Mouse (Mus musculus) thymus, postnatal 4 days (tissue): ENCODE measurements around the gene Fam13c.

Source experiments
- DNase-seq: peaks from one replicate; pipeline ENCODE4 v3.0.0; 2021

The Fam13c gene

DNA sequence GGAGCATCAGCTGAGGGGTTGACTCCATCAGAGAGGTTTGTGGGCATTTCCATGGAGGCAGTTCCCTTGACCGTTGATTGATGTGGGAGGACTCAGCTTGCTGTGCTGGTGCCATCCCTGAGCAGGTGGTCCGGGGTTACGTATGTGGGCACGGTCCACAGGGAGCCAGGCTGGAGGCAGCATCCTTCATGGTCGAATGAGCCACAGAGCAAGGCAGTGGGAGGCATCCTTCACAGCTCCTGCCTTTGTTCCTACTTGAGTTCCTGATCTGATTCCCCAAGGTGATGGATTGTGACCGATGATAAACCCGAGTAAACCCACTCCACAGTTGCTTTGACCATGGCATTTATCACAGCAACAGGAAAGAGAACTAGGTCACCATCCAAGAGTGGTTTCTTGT is 25.4 kb downstream of the Fam13c start:
- DNase-seq, result no peak

DNA sequence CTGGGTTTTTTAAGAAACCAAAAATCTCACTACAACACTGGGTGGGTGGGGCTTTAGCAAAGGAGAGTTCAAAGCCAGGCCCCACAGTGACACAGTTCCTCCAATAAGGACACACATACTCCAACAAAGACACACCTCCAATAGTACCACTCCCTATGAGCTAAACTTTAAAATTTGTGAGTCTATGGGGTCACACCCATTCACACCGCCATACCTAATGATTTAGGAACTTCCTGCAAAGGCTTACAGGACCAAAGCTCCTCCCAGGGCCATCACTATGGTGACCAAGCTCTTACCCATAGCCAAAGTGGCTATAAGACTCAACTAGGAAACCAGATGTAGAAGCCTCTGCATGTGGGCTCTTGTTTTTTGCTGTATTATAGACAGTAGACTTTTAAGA is 30.6 kb downstream of the Fam13c start:
- no peak for DNase-seq

DNA sequence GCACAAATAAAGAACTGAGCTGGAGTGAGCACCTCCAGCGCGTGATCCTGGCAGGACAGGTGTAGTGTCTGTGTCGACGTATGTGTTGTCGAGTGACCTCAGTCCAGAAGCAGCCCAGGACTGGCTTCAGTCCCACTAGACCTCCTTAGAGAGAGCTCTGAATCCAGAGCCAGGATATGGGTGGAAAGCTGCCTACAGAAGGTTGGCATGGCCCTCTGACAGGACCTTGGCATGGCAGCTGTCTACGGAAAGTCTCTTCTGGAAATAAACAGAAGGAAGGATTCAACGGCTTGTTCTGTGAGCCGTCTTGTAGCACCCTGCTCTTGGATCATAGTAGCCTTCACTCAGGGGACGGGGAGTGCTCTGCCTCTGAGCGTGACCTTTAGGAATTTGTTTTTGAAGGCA is 37.5 kb downstream of the Fam13c start:
- no peak for DNase-seq

DNA sequence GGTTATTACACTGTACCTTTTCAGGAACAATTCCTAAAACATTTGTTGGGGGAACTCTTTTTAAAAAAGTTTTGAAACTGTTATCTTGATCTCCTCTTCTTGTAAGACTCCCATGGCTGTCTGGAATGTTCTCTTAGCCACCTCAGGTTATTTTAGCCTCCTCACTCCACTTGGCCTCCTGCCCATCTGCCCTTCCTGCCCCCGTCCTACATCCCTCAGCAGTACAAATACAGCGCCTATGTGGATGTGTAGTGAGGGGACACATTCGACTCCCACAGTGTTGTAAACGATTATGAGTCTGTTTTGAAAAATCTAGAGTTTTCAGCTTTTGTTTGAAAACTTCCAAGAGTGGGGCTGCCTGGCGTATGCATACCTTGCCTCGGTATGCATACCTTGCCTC is 43.5 kb downstream of the Fam13c start:
- DNase-seq, result no peak

DNA sequence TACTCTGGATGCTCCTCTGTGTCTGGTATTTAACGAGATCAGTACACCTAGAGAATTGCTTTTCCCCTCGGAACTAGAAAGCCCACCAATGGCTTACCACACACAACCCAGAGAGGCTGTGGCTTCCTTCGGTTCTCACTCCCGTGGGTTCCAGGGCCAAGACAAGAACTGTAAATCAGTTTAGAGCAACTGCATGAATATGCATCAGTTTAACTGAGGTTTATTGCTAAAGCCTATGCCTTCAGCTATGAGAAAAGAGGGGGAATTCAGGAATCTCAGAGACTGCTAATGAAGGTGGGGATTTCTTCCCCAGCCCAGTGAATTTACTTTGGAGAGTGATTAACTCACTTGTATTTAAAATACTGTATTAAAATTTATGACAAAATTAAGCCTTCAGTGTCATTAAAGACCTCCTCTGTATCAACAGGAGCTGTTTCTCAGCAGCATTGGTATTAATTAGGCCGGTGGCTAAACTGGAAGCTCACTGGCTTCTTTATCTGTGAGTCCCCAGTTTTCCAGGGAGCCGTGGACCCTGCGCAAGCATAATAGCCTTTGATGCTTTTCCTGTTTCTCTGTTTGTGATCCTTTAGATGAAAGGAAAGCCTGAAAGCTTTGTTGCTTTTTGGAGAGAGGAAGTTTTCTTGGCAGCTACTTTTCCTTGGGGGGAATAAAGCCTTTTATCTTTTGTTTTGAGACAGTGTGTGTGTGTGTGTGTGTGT is 44.4 kb downstream of the Fam13c start:
- no peak for DNase-seq

DNA sequence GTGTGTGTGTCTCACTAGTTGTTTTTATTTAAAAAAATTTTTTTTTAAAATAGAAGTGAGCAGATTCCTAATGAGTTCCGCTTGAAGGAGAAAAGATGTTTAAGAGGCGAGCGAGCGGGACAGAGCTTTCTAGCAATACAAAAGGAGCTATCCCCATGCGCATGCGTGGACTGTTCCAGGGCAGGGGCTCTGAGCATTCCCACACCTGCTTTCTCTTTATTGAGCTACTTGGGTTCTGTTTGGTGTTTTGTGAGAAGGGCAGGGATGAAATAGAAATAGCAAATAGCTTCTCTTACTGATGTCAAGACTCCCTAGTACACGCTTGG is 45.0 kb downstream of the Fam13c start:
- DNase-seq, result no peak

DNA sequence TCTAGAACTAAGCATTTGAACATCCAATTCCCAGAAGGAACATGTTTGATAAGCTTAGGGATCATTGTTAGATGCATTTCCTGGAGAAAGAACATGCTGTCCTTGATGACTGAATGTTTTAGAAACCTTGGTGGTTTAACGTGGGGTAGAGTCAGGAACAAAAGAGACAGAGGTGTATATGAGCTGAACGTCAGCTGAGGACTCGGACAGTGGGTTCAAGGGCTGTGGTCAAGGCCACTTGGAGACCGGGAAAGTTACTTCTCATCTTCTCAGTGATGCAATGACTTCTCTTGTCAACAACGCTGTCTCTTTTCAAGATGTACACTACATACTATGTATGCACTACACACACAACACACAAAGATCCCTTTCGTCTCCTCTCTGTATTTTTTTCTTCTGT is 46.4 kb downstream of the Fam13c start:
- DNase-seq, result no peak

DNA sequence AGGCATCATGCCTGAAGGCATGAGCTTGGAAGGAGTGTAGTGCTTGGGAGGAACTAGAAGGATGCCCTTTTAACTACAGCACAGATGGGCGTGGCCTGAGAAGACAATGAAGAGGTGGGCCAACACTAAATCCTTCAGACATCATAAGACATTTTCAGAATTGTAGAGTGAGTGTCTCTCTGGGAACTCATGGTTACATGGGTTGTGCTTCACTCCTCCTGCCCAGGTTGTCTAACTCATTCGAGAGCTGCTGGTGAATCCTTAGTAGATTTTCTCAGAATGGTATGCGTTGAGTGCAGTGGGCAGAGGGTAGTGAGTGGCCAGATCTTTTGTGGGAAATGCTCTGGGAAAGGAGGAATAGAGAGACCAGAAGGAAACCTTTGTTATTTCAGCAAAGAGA is 53.6 kb downstream of the Fam13c start:
- DNase-seq, result no peak

DNA sequence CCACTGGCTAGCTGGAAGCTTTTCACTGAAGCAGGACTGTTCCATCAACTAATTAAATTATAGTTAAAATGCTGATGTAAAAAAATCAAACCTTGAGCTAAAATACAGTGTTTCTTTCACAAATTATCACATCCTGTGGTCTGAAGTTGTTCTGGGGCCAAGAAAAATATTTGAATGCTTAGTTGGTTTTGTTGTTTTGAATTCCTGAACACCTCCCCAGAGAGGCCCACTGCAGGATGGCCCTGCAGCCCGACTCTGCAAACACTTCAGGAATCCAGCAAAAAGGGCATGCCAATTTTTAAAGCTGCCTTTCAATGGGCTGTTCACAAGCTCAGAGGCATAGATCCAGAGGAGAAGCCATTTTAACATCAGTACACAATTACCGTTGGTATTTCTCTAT is 54.2 kb downstream of the Fam13c start:
- DNase-seq, result no peak

DNA sequence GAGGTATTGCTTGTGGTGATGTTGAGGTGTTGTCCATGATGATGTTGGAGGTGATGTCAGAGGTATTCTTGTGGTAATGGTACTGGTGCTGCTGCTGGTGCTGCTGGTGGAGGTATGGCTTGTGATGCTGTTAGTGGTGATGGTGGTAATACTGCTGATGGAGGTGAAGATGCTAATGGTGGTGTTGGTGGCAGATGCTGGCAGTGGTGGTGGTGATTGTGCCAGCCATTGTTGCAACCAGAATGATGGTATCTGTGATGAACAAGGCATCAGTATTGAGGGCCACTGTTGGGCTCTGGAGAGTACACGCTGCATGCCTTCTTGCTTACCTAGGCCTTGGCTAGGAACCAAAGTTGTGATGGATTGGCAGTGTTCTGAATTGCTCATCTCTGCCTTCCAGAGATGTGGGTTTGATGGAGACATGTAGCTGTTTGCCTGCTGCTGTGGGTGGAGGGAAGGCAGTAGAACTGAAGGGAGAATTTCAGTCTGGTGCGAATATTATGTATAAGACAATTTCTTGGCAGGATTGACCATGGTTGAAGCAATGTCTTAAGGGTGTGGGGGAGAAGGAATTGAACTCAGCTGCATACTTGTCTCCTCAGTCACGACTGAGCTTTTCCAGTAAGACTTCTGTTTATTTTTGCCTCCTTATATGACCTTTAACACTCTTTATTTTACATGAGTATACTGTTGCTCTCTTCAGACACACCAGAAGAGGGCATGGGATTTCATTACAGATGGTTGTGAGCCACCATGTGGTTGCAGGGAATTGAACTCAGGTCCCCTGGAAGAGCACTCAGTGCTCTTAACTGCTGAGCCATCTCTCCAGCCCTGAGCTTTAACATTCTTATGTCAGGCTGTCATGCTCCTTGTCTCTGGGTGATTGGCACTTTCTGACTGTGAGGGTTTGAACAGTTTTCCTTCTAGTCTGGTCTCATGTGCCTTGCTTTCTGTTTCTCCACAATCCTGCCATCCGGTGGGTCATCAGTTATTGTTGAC is 55.1 kb downstream of the Fam13c start:
- DNase-seq, result no peak

DNA sequence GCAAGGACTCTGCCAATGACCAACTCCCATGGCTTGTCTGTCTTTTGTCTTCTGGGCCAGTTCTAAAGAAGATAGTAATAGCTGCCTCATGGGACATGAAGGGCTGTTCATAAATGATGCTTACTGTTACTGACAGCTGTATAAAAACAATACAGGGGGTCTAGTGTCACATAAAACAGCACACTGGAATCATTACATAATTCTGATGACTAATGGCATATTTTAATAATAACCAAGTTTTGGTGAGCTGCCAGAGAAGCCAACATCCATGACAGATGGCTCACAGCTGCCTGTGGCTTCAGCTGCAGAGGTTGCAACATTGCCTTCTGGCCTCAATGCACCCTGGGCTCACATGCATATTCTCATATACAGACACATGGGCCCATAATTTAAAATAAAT is 56.7 kb downstream of the Fam13c start:
- DNase-seq, result no peak

DNA sequence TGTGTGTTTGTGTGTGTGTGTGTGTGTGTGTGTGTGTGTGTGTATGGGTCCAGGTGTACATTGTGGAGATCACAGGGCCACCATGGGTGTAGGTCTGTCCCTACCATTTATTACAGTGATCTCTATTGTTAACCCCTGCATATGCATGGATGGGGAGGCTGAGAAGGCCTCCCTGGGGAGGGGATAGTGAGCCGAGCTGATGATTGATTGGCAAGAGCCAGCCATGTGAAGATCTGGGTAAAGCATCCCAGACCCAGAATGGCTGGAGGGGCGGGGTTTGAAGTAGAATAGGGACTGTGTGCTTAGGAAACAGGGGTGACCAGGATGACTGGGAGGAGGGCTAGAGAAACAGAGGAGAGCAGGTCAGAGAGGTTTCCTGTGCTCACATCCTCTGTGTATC is 58.0 kb downstream of the Fam13c start:
- no peak for DNase-seq

DNA sequence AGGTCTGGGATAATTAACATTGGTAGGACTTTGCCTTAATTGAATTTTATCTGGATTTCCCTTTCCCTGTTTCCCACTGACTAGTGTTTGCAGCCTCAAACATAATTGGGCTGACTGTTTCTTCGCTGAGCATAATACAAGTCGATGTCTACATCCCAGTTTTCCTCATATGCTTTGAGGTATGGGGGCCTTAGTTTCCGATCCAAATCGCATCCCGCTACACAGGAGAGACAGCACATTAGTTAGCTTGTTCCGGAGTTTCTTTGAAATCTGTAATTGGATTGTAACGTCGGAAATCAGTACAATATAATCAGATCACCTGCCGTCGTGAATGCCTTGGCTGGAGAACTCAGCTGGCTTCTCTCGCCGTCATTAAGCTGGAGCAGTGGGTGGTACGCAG is 59.0 kb downstream of the Fam13c start:
- no peak for DNase-seq

DNA sequence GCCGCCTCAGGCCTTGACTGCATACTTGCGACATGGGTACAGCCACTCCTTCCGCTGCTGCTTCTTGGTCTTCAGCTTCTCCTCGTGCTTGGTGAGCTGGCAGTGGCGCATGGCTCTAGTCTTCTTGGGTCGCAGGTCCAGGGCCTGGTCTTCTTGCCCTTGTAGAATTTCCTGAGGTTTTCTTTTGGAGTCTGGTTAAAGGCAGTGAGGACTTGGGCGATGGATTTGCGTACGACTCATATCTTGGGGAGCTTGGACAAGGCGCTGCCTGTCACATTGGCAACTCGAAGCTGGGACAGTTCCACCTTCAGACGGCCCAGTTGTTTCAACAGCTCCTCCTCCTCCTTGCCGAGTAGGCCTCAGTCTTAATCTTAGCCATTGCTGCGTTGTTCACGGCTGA is 64.6 kb downstream of the Fam13c start:
- no peak for DNase-seq

DNA sequence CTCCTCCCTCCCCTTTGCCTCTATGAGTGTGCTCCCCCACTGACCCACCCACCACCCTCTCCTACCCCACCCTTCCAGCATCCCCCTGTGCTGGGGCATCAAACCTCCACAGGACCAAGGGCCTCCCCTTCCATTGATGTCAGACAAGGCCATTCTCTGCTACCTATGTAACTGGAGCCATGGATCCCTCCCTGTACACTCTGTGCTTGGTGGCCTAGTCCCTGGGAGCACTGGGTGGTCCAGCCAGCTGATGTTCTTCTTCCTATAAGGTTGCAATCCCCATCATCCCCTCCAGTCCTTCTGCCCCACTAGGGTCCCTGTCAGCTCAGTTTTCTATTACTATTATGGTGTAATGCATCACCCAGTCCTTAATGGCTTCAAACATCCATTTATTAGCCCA is 65.1 kb downstream of the Fam13c start:
- no peak for DNase-seq

DNA sequence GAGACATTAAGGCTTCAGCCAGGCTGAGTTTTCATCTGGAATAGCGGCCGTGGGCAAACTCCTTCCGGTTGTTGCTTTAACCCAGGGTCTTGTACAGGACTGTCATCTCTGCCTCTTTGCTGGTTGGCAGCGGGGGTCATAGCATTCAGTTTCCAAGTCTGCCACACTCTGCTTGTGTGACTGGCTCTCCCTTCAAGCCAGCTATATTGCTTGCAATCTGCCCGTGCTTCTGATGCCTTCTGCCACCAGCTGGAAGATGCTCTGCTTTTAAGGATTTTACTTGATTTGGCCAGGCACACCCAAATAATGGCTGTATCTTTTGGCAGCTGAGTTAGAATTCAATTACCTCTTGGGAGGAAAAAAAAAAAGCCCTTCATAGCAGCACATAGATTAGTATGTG is 65.6 kb downstream of the Fam13c start:
- DNase-seq, result no peak

DNA sequence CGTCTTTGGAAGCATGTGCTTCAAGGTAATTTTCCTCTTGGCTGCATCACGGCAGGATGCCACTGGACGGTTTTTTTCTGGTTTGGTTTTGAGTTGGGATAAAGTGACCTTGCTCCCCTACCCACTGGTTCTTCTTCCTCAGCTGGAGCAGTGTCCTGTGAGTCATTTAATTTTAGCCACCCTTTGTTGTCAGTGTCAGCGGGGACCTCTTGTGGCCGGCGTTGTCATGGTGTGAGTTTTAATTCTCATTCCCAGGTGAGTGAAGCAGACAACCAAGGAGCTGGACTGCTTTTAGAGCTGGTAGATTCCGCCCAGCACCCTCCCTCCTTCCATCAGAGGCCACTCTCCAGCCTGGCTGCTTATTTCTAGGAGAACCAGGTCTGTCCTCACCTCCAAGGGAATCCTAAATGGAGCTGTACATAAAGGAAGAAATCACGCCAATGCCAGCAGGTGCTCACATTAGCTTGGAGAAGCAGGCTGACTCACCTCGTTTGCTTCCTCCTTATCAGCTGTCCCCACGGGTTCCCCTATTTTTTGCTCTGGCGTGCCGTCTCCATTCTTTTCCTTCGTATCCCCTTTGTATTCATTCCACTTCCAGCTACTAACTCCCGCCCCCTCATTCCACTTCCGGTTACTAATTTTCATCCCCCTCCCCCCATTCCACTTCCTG is 66.4 kb downstream of the Fam13c start:
- DNase-seq, result no peak

DNA sequence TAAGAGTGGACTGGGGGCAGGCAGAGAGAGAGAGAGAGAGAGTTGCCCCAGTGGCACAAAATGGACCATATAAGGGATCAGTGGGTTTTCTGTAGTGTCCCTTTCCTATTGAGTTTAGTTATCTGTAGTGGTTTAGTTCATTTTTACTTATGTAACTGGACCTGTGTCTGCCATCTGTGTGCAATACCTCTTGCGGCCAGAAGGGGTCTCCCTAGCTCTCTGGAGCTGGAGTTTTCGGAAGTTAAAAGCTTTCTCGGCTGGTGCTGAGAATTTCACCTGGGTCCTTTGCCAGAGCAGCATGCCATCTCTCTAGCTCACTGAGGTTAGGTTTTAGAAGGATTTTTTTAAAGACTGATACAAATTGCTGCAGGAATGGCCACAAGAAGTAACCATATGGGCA is 67.6 kb downstream of the Fam13c start:
- DNase-seq, result no peak

DNA sequence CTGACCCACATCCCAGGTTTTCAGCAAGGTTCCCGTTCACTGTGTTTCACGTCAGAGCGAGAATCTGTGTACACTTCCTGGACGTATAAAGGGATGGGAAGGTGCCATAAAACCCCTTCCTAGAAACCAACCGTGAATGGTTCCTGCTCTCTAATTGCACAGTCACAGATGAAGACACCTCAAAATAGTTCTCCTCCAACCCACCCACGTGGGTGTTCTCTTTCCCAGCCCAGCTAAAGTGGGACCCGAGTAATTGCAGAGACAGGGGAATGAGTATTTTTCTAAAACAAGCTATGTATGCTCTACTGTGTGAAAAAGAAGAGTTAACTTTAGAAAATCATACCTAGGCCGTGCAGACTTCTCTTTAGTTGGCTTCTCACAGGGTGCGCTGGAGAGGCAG is 74.6 kb downstream of the Fam13c start:
- DNase-seq, result no peak

DNA sequence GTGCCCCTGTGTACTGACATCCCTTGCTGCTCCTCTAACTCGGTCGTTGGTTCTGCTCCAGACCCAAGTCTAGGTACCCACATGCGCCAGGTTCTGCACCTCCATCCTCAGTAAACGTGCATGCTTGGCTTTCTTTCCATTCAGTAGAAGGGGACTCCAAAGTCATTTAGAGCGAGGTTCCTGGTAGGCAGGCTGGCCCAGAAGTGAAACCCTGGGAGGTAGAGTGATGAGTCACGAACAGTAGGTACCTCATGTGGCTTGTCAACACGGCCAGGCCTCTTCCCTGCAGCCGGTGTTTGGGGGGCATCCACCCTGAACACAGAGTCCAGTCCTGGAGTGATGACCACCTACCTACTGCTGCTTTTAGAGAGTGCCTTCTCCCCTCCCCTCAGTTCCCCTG is 76.4 kb downstream of the Fam13c start:
- no peak for DNase-seq

DNA sequence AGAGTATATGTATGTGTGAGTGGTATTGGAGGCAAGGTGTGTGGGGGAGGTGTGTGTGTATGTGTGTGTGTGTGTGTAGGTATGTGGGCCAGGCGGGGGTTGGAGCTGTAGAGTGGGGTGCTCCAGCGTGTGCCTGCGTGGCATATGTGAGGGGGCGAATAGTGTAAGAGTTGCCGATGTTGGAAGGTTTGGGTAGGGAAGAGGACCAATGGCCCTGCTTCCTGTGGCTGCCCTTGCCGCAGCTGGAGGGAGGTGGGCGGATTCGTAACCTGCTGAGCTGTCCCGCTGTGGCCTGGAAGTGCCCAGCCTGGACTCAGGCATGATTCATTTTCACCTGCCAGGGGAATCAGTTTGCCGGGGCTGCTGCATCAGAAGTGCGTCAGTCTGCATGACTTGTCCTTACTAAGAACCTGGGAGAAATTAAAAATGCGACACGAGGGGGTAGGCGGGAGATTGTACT is 79.4 kb downstream of the Fam13c start:
- DNase-seq, result no peak

DNA sequence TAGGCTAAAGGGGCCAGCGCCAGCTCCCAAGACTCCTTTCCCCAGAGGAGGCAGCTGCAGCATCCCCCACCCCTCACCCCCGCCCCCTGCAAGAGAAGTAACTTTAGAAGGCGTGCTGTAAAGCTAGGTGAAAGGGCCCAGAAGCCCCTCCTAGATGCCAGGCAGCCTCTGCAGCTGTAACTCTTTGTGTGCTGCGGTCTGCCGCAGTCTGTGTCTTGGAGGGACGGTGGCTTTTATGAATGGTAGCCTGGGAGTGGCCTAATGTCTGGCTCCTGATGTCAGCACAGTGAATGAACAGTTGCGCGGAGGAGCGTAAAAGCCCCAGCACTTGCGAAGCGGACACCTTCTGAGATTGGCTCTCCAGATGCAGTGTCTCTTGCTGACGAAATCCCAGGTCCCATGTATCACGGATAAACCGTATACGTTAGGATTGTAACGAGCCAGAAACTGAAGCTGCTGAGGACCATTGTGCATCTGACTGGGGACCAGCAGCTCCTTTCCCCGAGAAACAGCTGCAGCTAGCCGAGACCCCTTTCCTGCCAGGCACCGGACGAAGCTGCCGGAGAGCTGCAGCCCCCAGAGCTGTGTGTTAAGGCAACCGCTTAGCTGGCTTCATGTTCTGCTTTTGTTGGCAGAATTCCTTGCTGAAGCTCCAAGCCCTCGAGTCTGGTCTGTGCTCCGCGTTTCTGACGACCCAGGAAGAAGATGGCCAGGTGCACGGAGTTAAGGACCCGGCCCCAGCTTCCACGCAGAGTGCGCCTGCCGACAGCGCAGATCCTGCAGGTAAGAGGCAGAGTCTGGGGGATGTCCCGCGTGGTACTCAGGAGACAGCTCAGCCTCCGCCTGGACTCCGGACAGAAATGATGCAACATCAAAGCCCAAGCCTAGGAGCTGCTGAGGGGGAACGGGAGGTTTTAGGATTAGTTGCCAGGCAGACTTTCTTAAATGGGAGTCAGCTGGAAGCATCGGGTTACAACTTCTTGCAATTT is 80.2 kb downstream of the Fam13c start:
- no peak for DNase-seq

DNA sequence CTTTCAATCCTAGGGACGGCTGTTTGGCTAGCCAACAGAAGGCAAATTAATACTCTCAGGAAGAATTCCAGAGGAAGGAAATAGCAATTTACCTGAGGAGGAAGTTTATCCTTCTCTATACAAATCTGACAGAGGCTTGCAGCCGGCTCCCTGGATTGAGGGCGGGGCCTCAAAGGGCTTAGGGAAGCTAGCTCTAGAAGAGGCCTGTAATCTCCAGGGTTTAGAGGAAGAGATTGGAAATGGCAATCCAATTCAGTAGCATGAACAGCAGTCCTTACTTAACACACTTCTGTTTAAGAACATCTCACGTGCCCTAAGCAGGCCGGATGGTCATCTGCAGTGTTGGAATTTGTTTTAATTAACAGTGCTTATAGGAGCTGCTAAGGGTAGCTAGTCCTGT is 81.1 kb downstream of the Fam13c start:
- no peak for DNase-seq
